Mouse (Mus musculus): ENCODE measurements around the gene Pced1b.

DNA sequence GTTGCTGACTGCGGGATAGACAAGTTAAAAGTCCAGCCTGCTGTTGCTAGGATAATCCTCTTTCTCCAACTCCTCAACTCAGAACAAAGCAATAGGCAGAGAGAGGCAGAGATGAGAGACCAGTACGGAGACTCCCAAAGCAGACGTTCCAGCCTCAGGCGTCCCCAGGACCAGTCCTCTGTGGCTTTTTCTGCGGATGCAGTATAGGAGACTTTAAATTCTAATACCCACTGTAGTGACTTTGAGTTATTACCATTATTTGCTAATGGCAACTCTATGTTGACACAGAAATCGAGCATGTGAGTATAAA is 35.6 kb downstream of the Pced1b start:
- TF ChIP-seq CTCF (IDR thresholded peaks at IDR 0.05; ENCODE audit: low read depth, low read length): no peak
- no peak for TF ChIP-seq GATA1 (IDR thresholded peaks at IDR 0.05; ENCODE audit: borderline replicate concordance, low read length)

All from G1E (cell line).